Mouse (Mus musculus): ENCODE data around the gene Nr2c1.

GRCm38 (mm10) chr10:94107607-94108006 is 40.2 kb upstream of the Nr2c1 start:
- no peak for TF ChIP-seq CTCF (IDR thresholded peaks at IDR 0.05; ENCODE audit: borderline replicate concordance, insufficient read depth, low read length)
- no peak for TF ChIP-seq POLR2A (IDR thresholded peaks at IDR 0.05; ENCODE audit: low read depth, low read length)

Data from embryonic fibroblast, embryonic 13.5 days (primary cell).